Mouse (Mus musculus): ENCODE measurements around the gene Ppfia1. TPM values are rescaled to one million over a fixed set of nuclear protein-coding genes. Genes with fewer than 3 reads are reported as not detected.

Gene Ppfia1
- polyA plus RNA-seq (2015; fragmentation: Nextera tagmentation; extraction: Ambion mirVana), result 17.9 and 19.2 TPM in 2 replicates

GRCm38 (mm10) chr7:144553237-144554122 lies at the start of gene Ppfia1:
TSS of gene Ppfia1 (minus strand) at chr7:144553729.
- peak; percentile 97 for ATAC-seq (ENCODE audit: insufficient read depth, low FRiP score)
- Histone ChIP-seq H3K27ac (ENCODE audit: low read length) (peak within 1 kb of the TSS; percentile 36), H3K4me2 (ENCODE audit: low read depth, low read length) (peak within 1 kb of the TSS; percentile 78), H3K9ac (ENCODE audit: low read length) (peak within 1 kb of the TSS; percentile 97), H3K27me3 (ENCODE audit: control insufficient read depth, insufficient read depth, low read length) (no peaks in the 10 kb centered on the region), H3K4me1 (ENCODE audit: control insufficient read depth, insufficient read depth, low read length) (peaks cover 15% of the 10 kb centered on the region), H3K4me3 (replicated peaks; ENCODE audit: low read length) (peak within 1 kb of the TSS; percentile 90), H3K9me3 (replicated peaks; ENCODE audit: control insufficient read depth, low read length) (no peaks in the 10 kb centered on the region), H3K36me3 (ENCODE audit: control insufficient read depth, insufficient read depth, low read length) (peaks cover 4% of the 10 kb centered on the region; the same call in 1 of the 2 replicates)
- WGBS, result 0% methylated on average over 92 of the region's 97 CpGs

GRCm38 (mm10) chr7:144600333-144600900 lies 46.9 kb upstream of the Ppfia1 start:
- H3K27ac ChIP-seq (ENCODE audit: low read length), result no peak overlapping the region
- no peaks in the 10 kb centered on the region for H3K4me1 ChIP-seq (ENCODE audit: control insufficient read depth, insufficient read depth, low read length)
- WGBS, result 76% methylated on average over 6 of the region's 6 CpGs
- no peak overlapping the region for H3K9ac ChIP-seq (ENCODE audit: low read length)
- no peaks in the 10 kb centered on the region for H3K9me3 ChIP-seq (replicated peaks; ENCODE audit: control insufficient read depth, low read length)
- H3K36me3 ChIP-seq (ENCODE audit: control insufficient read depth, insufficient read depth, low read length), result no peaks in the 10 kb centered on the region
- H3K4me2 ChIP-seq (ENCODE audit: low read depth, low read length), result no peak overlapping the region
- ATAC-seq (ENCODE audit: insufficient read depth, low FRiP score), result no peak
- no peak overlapping the region for H3K4me3 ChIP-seq (replicated peaks; ENCODE audit: low read length)
- H3K27me3 ChIP-seq (ENCODE audit: control insufficient read depth, insufficient read depth, low read length), result no peaks in the 10 kb centered on the region

- Histone ChIP-seq H3K27ac (ENCODE audit: low read length) (no peak overlapping the region), H3K4me2 (ENCODE audit: low read depth, low read length) (no peak overlapping the region), H3K27me3 (ENCODE audit: control insufficient read depth, insufficient read depth, low read length) (no peaks in the 10 kb centered on the region), H3K4me1 (ENCODE audit: control insufficient read depth, insufficient read depth, low read length) (no peaks in the 10 kb centered on the region), H3K9ac (ENCODE audit: low read length) (no peak overlapping the region), H3K4me3 (replicated peaks; ENCODE audit: low read length) (no peak overlapping the region), H3K36me3 (ENCODE audit: control insufficient read depth, insufficient read depth, low read length) (no peaks in the 10 kb centered on the region), H3K9me3 (replicated peaks; ENCODE audit: control insufficient read depth, low read length) (no peaks in the 10 kb centered on the region)
- WGBS, result 84% methylated on average over 3 of the region's 3 CpGs
- ATAC-seq (ENCODE audit: insufficient read depth, low FRiP score), result no peak
Observed at GRCm38 (mm10) chr7:144589508-144589907, 36.0 kb upstream of the Ppfia1 start.

GRCm38 (mm10) chr7:144587291-144587690 lies 33.8 kb upstream of the Ppfia1 start:
- H3K9me3 ChIP-seq (replicated peaks; ENCODE audit: control insufficient read depth, low read length), result no peaks in the 10 kb centered on the region
- H3K27ac ChIP-seq (ENCODE audit: low read length), result no peak overlapping the region
- WGBS, result 38% methylated on average over 2 of the region's 2 CpGs
- H3K9ac ChIP-seq (ENCODE audit: low read length), result no peak overlapping the region
- no peaks in the 10 kb centered on the region for H3K27me3 ChIP-seq (ENCODE audit: control insufficient read depth, insufficient read depth, low read length)
- no peak overlapping the region for H3K4me3 ChIP-seq (replicated peaks; ENCODE audit: low read length)
- H3K4me1 ChIP-seq (ENCODE audit: control insufficient read depth, insufficient read depth, low read length), result peaks cover 10% of the 10 kb centered on the region; the same call in 1 of the 2 replicates
- no peak for ATAC-seq (ENCODE audit: insufficient read depth, low FRiP score)
- H3K36me3 ChIP-seq (ENCODE audit: control insufficient read depth, insufficient read depth, low read length), result no peaks in the 10 kb centered on the region
- no peak overlapping the region for H3K4me2 ChIP-seq (ENCODE audit: low read depth, low read length)

- H3K36me3 ChIP-seq (ENCODE audit: control insufficient read depth, insufficient read depth, low read length), result no peaks in the 10 kb centered on the region
- no peaks in the 10 kb centered on the region for H3K9me3 ChIP-seq (replicated peaks; ENCODE audit: control insufficient read depth, low read length)
- H3K27ac ChIP-seq (ENCODE audit: low read length), result no peak overlapping the region
- H3K4me3 ChIP-seq (replicated peaks; ENCODE audit: low read length), result no peak overlapping the region
- H3K4me2 ChIP-seq (ENCODE audit: low read depth, low read length), result no peak overlapping the region
- ATAC-seq (ENCODE audit: insufficient read depth, low FRiP score), result no peak
- peaks cover 19% of the 10 kb centered on the region for H3K4me1 ChIP-seq (ENCODE audit: control insufficient read depth, insufficient read depth, low read length)
- 17% methylated on average over 6 of the region's 6 CpGs for WGBS
- H3K9ac ChIP-seq (ENCODE audit: low read length), result no peak overlapping the region
- H3K27me3 ChIP-seq (ENCODE audit: control insufficient read depth, insufficient read depth, low read length), result no peaks in the 10 kb centered on the region
Observed at GRCm38 (mm10) chr7:144585648-144586047, 32.1 kb upstream of the Ppfia1 start.

- H3K9ac ChIP-seq (ENCODE audit: low read length), result no peak overlapping the region
- H3K27me3 ChIP-seq (ENCODE audit: control insufficient read depth, insufficient read depth, low read length), result no peaks in the 10 kb centered on the region
- no peaks in the 10 kb centered on the region for H3K9me3 ChIP-seq (replicated peaks; ENCODE audit: control insufficient read depth, low read length)
- H3K4me1 ChIP-seq (ENCODE audit: control insufficient read depth, insufficient read depth, low read length), result peaks cover 20% of the 10 kb centered on the region
- ATAC-seq (ENCODE audit: insufficient read depth, low FRiP score), result no peak
- no peak overlapping the region for H3K4me3 ChIP-seq (replicated peaks; ENCODE audit: low read length)
- no peak overlapping the region for H3K27ac ChIP-seq (ENCODE audit: low read length)
- H3K36me3 ChIP-seq (ENCODE audit: control insufficient read depth, insufficient read depth, low read length), result no peaks in the 10 kb centered on the region
- WGBS, result 4% methylated on average over 4 of the region's 4 CpGs
- H3K4me2 ChIP-seq (ENCODE audit: low read depth, low read length), result no peak overlapping the region
Observed at GRCm38 (mm10) chr7:144583619-144584018, 30.1 kb upstream of the Ppfia1 start.

- WGBS, result 1% methylated on average over 34 of the region's 34 CpGs
- H3K4me3 ChIP-seq (replicated peaks; ENCODE audit: low read length), result peak within 1 kb of the TSS; percentile 85
- H3K9me3 ChIP-seq (replicated peaks; ENCODE audit: control insufficient read depth, low read length), result no peaks in the 10 kb centered on the region
- H3K4me1 ChIP-seq (ENCODE audit: control insufficient read depth, insufficient read depth, low read length), result peaks cover 20% of the 10 kb centered on the region
- H3K4me2 ChIP-seq (ENCODE audit: low read depth, low read length), result peak within 1 kb of the TSS; percentile 81
- peak; percentile 85 for ATAC-seq (ENCODE audit: insufficient read depth, low FRiP score)
- peak within 1 kb of the TSS; percentile 95 for H3K27ac ChIP-seq (ENCODE audit: low read length)
- no peaks in the 10 kb centered on the region for H3K36me3 ChIP-seq (ENCODE audit: control insufficient read depth, insufficient read depth, low read length)
- H3K27me3 ChIP-seq (ENCODE audit: control insufficient read depth, insufficient read depth, low read length), result no peaks in the 10 kb centered on the region
- peak within 1 kb of the TSS; percentile 88 for H3K9ac ChIP-seq (ENCODE audit: low read length)
Observed at GRCm38 (mm10) chr7:144582284-144582980, 28.9 kb upstream of the Ppfia1 start, which contains the start of gene Fadd. TSS of gene Fadd (minus strand) at chr7:144582463.

- peak; percentile 91 for ATAC-seq (ENCODE audit: insufficient read depth, low FRiP score)
- Histone ChIP-seq H3K4me2 (ENCODE audit: low read depth, low read length) (peak overlapping the region; percentile 81), H3K27ac (ENCODE audit: low read length) (peak overlapping the region; percentile 95), H3K9ac (ENCODE audit: low read length) (peak overlapping the region; percentile 88), H3K9me3 (replicated peaks; ENCODE audit: control insufficient read depth, low read length) (no peaks in the 10 kb centered on the region), H3K4me1 (ENCODE audit: control insufficient read depth, insufficient read depth, low read length) (peaks cover 20% of the 10 kb centered on the region), H3K36me3 (ENCODE audit: control insufficient read depth, insufficient read depth, low read length) (no peaks in the 10 kb centered on the region), H3K27me3 (ENCODE audit: control insufficient read depth, insufficient read depth, low read length) (no peaks in the 10 kb centered on the region), H3K4me3 (replicated peaks; ENCODE audit: low read length) (peak overlapping the region; percentile 85)
- 1% methylated on average over 42 of the region's 43 CpGs for WGBS
Observed at GRCm38 (mm10) chr7:144581559-144582283, 28.2 kb upstream of the Ppfia1 start.
